ENCODE assay signal across 17 mouse cellular contexts in genomic region chr8:79114561-79114960, GRCm38 (mm10).
DNase-seq lines count a peak whose midpoint lies in the region; ATAC-seq and TF ChIP-seq lines count a peak whose summit lies in the region.
"Had no signal": no experiment of that assay in that cellular context is flagged by ENCODE, and none has a peak within 500 bp of the region (broad histone marks: within the 10 kb centered on the region; RNA-seq: fewer than 3 reads in every experiment).

No protein-coding gene starts in this region.

- H3K4me2 ChIP-seq in heart, embryonic 12.5 days, result no peak overlapping the region
- H3K4me2 ChIP-seq: limb, embryonic 12.5 days; neural tube, embryonic 15.5 days; stomach, embryonic 15.5 days had no signal

- no peak overlapping the region for H3K9ac ChIP-seq in heart, adult 2 months (ENCODE audit: low read depth, low read length)
- no peak overlapping the region for H3K9ac ChIP-seq in heart, embryonic 12.5 days
- H3K9ac ChIP-seq: limb, embryonic 12.5 days; neural tube, embryonic 15.5 days; stomach, embryonic 15.5 days had no signal

- intact Hi-C loops in heart, adult 2 months (cut with DNase I), result no loop called here

- no peaks in the 10 kb centered on the region for H3K27me3 ChIP-seq in heart, adult 2 months (ENCODE audit: control insufficient read depth, insufficient read depth, low read length)
- H3K27me3 ChIP-seq in heart, embryonic 12.5 days (replicated peaks), result no peaks in the 10 kb centered on the region
- H3K27me3 ChIP-seq: limb, embryonic 12.5 days; neural tube, embryonic 15.5 days; stomach, embryonic 15.5 days had no signal

- 0 out of 2 replicates have a peak, but pooled peaks have one; percentile 25 for TF ChIP-seq EP300 in heart, adult 2 months (IDR thresholded peaks at IDR 0.05; ENCODE audit: insufficient read depth, low read depth, low read length)

- peaks cover 3% of the 10 kb centered on the region; the same call in 1 of the 2 replicates for H3K4me1 ChIP-seq in heart, adult 2 months (ENCODE audit: control insufficient read depth, insufficient read depth, low read length)
- peaks cover 27% of the 10 kb centered on the region for H3K4me1 ChIP-seq in heart, embryonic 12.5 days (replicated peaks)
- H3K4me1 ChIP-seq: limb, embryonic 12.5 days; neural tube, embryonic 15.5 days; stomach, embryonic 15.5 days had no signal

- TF ChIP-seq POLR2A in heart, adult 2 months (IDR thresholded peaks at IDR 0.05; ENCODE audit: insufficient read depth, low read depth, low read length), result no peak

- H3K4me3 ChIP-seq in heart, adult 2 months, result no peak overlapping the region
- H3K4me3 ChIP-seq in heart, embryonic 12.5 days, result no peak overlapping the region
- H3K4me3 ChIP-seq: erythroblast, embryonic 14.5 days; limb, embryonic 12.5 days; neural tube, embryonic 15.5 days; stomach, embryonic 15.5 days had no signal

- H3K27ac ChIP-seq in heart, adult 2 months, result peak overlapping the region; percentile 23
- H3K27ac ChIP-seq in heart, embryonic 12.5 days (ENCODE audit: poor library complexity, severe bottlenecking), result no peak overlapping the region
- H3K27ac ChIP-seq: hindbrain, postnatal 0 days; limb, embryonic 12.5 days; macrophage; neural tube, embryonic 15.5 days; stomach, embryonic 15.5 days had no signal

- no peaks in the 10 kb centered on the region for H3K9me3 ChIP-seq in heart, embryonic 12.5 days (replicated peaks)
- H3K9me3 ChIP-seq: limb, embryonic 12.5 days; neural tube, embryonic 15.5 days; stomach, embryonic 15.5 days had no signal

- DNase-seq in heart, adult 2 months, result peak in 1 of 2 experiments; percentile 56
- DNase-seq in adipocyte (ENCODE audit: low spot score), result peak; percentile 7
- DNase-seq in fat pad, adult 2 months (ENCODE audit: extremely low read depth, low read depth, low spot score), result peak; percentile 65
- peak; percentile 60 for DNase-seq in kidney, postnatal 14 days
- DNase-seq in retina, embryonic 14.5 days (ENCODE audit: low spot score), result no peak
- DNase-seq in urinary bladder, postnatal 4 days (ENCODE audit: low spot score in 2 of 2), result no peak
- DNase-seq in frontal cortex, adult 2 months (ENCODE audit: extremely low spot score in 1 of 2, low spot score in 1 of 2), result no peak
- DNase-seq: cerebellum, adult 11-12 months; right cerebral cortex, postnatal 4 days; thymus, postnatal 4 days had no signal

- ATAC-seq in heart, embryonic 12.5 days (ENCODE audit: insufficient number of reproducible peaks, low FRiP score), result no peak
- ATAC-seq: hindbrain, postnatal 0 days had no signal

- no peak for TF ChIP-seq CTCF in heart, adult 2 months (IDR thresholded peaks at IDR 0.05)

- WGBS in heart, adult 2 months, result 78% methylated on average over 6 of the region's 6 CpGs
- 86% methylated on average over 6 of the region's 6 CpGs for WGBS in heart, embryonic 12.5 days

- no peaks in the 10 kb centered on the region for H3K36me3 ChIP-seq in heart, adult 2 months (ENCODE audit: control insufficient read depth, insufficient read depth, low read length)
- H3K36me3 ChIP-seq in heart, embryonic 12.5 days, result peaks cover 37% of the 10 kb centered on the region

- H3K79me2 ChIP-seq in heart, adult 2 months (replicated peaks; ENCODE audit: control insufficient read depth, insufficient read depth, low read length), result no peaks in the 10 kb centered on the region

Comparison
In these comparisons a context has a peak if more than half of its experiments do, and no peak if none do; other contexts are left out.
1. DNase-seq: peak in adipocyte (single experiment), fat pad, adult 2 months (single experiment) and kidney, postnatal 14 days (single experiment); none in retina, embryonic 14.5 days (single experiment), urinary bladder, postnatal 4 days (0 of 2) and frontal cortex, adult 2 months (0 of 2).